Mouse (Mus musculus) megakaryocyte, embryonic 14.5 days (primary cell): Measurements from ENCODE around the gene Pkdcc.

ENCODE experiments used
- FLI1 ChIP-seq: IDR thresholded peaks from 2 replicates; pipeline ENCODE4 v1.6.1; 2012; ENCODE audit warnings: low read length, inconsistent platforms, mixed read lengths
- GATA1 ChIP-seq: IDR thresholded peaks from 3 replicates; pipeline ENCODE4 v1.6.1; 2012; ENCODE audit warnings: mixed read lengths, low read length, inconsistent platforms, borderline replicate concordance

- TF ChIP-seq GATA1 (no peak), FLI1 (no peak)
These were observed 20.1 kb downstream of the Pkdcc start for GRCm38 (mm10) chr17:83235227-83235626.
